Mouse (Mus musculus): ENCODE results near the gene Unc5b.

The Unc5b gene

DNA sequence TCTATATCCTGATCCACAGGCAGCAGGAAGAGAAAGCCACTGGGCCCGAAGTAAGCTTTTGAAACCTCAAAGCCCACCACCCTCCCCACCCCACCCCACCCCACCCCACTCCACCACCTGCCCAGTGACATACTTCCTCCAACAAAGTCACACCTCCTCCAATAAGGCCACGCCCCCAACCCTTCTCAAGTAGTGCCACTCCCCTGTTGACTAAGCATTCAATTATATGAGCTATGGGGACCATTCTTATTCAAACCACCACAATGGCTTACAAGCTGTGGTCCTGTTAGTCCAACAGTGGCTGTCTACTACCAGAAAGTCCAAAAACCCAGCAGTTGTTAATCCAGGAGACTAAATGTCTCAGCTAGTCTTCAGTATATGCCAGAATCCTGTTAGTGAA, 112.9 kb downstream of the Unc5b start:
- no peak for DNase-seq (ENCODE audit: low spot score)

DNA sequence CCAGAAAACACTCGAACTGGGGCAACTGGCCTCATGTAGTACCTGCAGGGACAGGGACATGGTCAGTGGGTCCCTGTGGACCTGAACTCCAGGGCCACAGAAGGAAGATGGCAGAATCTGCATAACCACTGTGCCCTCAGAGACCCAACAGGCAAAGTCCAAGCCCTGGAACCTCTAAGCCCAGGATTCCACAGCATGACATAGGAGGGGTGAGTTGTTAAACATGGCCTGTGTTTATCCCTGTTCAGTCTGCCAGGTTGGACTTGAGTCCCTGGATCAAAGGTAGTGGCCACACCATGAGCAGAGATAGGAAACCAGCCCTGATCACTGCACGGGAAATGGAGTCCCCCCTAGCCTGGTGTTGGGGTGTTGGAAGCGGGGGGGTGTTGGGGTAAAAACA, 114.9 kb downstream of the Unc5b start:
- DNase-seq (ENCODE audit: low spot score): no peak
